Mouse (Mus musculus) CH12.LX (cell line): ENCODE measurements around the gene AI467606.

Source experiments
- GABPA ChIP-seq: IDR thresholded peaks from 2 replicates; pipeline ENCODE4 v1.6.1; 2012; ENCODE audit warnings: low read depth, low read length, improper control_type of control experiment, inconsistent platforms; ENCODE audit not compliant: insufficient replicate concordance
- POLR2A ChIP-seq: IDR thresholded peaks from 2 replicates; pipeline ENCODE4 v1.6.1; 2011; ENCODE audit warnings: low read depth, mild to moderate bottlenecking, improper control_type of control experiment, low read length
- USF1 ChIP-seq: IDR thresholded peaks from 2 replicates; pipeline ENCODE4 v1.6.1; 2014; ENCODE audit warnings: low read depth, mild to moderate bottlenecking, inconsistent platforms, low read length, improper control_type of control experiment

DNA sequence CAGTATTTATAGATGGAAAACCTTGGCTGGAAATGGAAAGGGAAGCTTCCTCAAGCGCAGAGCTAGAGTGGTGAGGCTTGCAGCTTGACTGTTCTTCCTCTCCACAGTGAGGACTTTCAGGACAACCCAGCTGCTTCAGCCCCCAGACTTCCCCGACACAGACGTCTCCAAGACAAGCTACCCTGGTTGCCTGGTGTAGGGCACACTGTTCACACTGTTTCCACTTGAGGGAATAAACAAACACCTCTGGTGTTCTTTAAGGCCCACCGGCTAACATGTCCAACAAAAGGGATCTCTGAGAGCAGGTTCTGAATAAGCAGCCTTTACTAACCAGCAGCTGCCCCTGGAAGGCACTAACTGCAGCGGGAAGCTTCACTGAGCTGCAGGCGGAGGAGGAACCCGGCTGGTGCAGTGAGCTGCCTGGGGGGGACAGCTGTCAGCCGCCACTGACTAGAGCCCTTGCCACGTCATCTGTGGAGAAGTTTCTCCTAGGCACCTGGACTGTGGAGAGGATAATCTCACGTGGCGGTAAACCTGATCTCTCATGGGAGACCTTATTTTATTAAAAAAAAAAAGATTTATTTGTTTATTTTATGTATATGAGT lies 25.3 kb downstream of the AI467606 start:
- TF ChIP-seq GABPA (no peak), POLR2A (no peak), USF1 (no peak)
